Mouse (Mus musculus) cerebellum, adult 9-10 months (tissue): Measurements from ENCODE around the gene Cep72.
"Not testable (repeated sequence)": the region's sequence is repeated elsewhere in the genome, so short reads cannot be mapped to it uniquely, and the experiment has no call there.

Source experiments
- DNase-seq: peaks from one replicate; pipeline ENCODE4 v3.0.0; 2022

Cep72 gene

GRCm38 (mm10) chr13:74061613-74062377 is at the start of gene Cep72:
Cep72 (minus strand) TSS chr13:74062299.
- DNase-seq = peak; percentile 83

- DNase-seq = no peak
These were observed 45.3 kb upstream of the Cep72 start for GRCm38 (mm10) chr13:74107410-74107809.

GRCm38 (mm10) chr13:74104417-74104816 is 42.3 kb upstream of the Cep72 start:
- DNase-seq = no peak

GRCm38 (mm10) chr13:74102831-74103582 is 40.9 kb upstream of the Cep72 start:
- DNase-seq = peak; percentile 36

GRCm38 (mm10) chr13:74102108-74102830 is 40.2 kb upstream of the Cep72 start:
- no peak for DNase-seq

- no peak for DNase-seq
These were observed 36.8 kb upstream of the Cep72 start for GRCm38 (mm10) chr13:74098913-74099312.

GRCm38 (mm10) chr13:74096715-74097363 is 34.7 kb upstream of the Cep72 start:
- DNase-seq = peak; percentile 14

GRCm38 (mm10) chr13:74095936-74096335 is 33.8 kb upstream of the Cep72 start:
- DNase-seq = no peak

- no peak for DNase-seq
These were observed 28.2 kb upstream of the Cep72 start for GRCm38 (mm10) chr13:74090265-74090664.

GRCm38 (mm10) chr13:74073369-74073768 is 11.3 kb upstream of the Cep72 start:
- DNase-seq = no peak

- no peak for DNase-seq
These were observed 9.6 kb upstream of the Cep72 start for GRCm38 (mm10) chr13:74071714-74072113.

GRCm38 (mm10) chr13:74071244-74071643 is 9.1 kb upstream of the Cep72 start:
- DNase-seq = not testable (repeated sequence)

GRCm38 (mm10) chr13:74066576-74066975 is 4.5 kb upstream of the Cep72 start:
- DNase-seq = no peak

- no peak for DNase-seq
These were observed 1.4 kb upstream of the Cep72 start for GRCm38 (mm10) chr13:74063340-74064050.

GRCm38 (mm10) chr13:74062378-74063128 is 454 bp upstream of the Cep72 start:
- no peak for DNase-seq

GRCm38 (mm10) chr13:74058081-74058480 is 4.0 kb downstream of the Cep72 start:
- DNase-seq = no peak

- DNase-seq = no peak
These were observed 5.9 kb downstream of the Cep72 start for GRCm38 (mm10) chr13:74056194-74056593.

- no peak for DNase-seq
These were observed 22.2 kb downstream of the Cep72 start for GRCm38 (mm10) chr13:74039926-74040325.

GRCm38 (mm10) chr13:74035776-74036175 is 26.3 kb downstream of the Cep72 start:
- no peak for DNase-seq

- no peak for DNase-seq
These were observed 27.3 kb downstream of the Cep72 start for GRCm38 (mm10) chr13:74034756-74035155.

- no peak for DNase-seq
These were observed 31.0 kb downstream of the Cep72 start for GRCm38 (mm10) chr13:74031133-74031532.

GRCm38 (mm10) chr13:74030691-74031090 is 31.4 kb downstream of the Cep72 start:
- no peak for DNase-seq
